Mouse (Mus musculus) lung, adult 2 months (tissue): ENCODE data around the gene Golga2.

Experiments
- CTCF ChIP-seq: fragments of 200-500 bp; IDR thresholded peaks from 2 replicates; pipeline ENCODE4 v1.5.1; 2011; ENCODE audit warnings: mild to moderate bottlenecking, low read length, control low read depth; ENCODE audit not compliant: insufficient read depth
- POLR2A ChIP-seq: fragments of 200-500 bp; IDR thresholded peaks from 2 replicates; pipeline ENCODE4 v1.6.1; 2011; ENCODE audit warnings: low read depth, mild to moderate bottlenecking, control low read depth, low read length, borderline replicate concordance; ENCODE audit errors: extremely low read depth

DNA sequence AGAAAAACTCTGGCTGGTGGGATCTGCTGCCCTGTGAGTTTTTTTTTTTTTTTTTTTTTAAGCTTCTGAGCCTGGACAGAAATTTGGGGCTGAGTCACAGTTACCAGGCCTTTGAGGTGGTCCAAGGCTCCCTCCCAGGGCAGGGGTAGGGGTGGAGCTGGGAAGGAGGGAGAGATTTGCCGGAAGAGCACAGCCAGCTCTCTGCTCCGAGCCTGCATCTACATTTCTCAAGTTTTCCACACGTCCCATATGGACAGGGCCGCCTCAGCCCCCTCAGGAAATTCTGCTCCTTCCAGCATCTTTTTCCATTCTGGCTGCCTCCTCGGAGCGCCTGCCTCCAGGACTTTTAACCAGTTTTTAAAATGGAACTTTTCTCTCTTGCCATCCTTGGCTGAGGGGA lies 42.3 kb downstream of the Golga2 start:
- TF ChIP-seq CTCF: no peak
- no peak for TF ChIP-seq POLR2A
